Mouse (Mus musculus): ENCODE results near the gene Trim69.

The Trim69 gene

GRCm38 (mm10) chr2:122153681-122154365 is 6.7 kb upstream of the Trim69 start:
- no peak for DNase-seq

DNA sequence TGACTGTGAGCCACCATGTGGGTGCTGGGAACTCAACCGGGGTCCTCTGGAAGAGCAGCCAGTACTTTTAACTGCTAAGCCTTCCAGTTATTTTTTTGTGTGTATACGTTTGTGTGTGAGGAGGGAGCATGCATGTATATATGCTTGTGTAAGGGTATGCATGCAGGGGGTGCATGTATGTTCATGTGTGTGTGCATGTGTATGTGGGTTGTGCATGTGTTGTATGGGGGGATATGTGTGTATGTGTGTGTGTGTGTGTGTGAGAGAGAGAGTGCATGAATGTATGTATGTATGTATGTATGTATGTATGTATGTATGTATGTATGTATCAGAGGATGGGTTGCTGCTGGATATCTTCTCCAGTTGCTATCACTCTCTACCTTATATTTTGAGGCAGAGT is 6.0 kb upstream of the Trim69 start:
- no peak for DNase-seq

GRCm38 (mm10) chr2:122155292-122155691 is 5.2 kb upstream of the Trim69 start:
- DNase-seq = no peak

GRCm38 (mm10) chr2:122156051-122156700 is 4.3 kb upstream of the Trim69 start:
- DNase-seq = peak; percentile 38 to 40

GRCm38 (mm10) chr2:122157561-122157960 is 2.9 kb upstream of the Trim69 start:
- no peak for DNase-seq

DNA sequence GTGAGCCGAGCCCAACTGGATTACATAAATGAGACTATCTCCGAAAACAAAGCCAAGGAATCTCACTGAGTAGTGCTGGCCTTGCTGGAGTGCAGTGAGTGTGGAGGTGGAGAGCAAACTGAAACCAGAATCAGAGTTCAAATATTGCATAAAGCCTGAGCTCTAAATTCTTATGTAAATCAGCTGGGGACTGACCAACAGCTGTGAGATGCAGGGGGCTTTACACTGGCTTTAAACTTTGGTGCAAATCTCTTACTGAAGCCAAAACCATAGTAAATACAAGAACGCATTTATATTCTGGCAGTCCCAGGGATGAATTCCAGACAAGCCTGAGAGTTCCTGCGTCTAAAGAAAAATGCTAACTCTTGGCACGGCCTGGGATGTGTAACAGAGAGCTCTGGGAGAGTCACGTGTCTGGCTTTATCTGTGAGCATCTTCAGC is 2.1 kb upstream of the Trim69 start:
- peak in 1 of 2 experiments; percentile 33 for DNase-seq

DNA sequence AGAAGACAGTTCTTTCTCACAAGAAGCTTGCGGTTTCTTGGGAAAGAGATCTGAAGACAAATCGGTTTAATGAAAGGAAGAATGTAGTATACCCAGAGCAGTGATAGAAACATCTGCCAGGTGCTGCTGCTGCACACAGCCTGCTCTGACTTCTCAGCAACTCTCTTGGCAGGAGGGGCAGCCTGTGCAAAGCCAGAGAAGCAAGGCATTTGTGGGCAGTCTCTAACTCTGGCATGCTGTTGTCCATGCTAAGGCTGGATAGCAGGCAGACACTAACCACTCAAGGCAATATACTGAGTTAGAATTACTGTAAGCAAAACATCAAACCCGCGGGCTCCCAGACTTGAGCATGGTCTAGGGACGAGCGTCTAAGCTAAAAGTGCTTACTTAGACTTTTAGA is 833 bp upstream of the Trim69 start:
- no peak for DNase-seq

DNA sequence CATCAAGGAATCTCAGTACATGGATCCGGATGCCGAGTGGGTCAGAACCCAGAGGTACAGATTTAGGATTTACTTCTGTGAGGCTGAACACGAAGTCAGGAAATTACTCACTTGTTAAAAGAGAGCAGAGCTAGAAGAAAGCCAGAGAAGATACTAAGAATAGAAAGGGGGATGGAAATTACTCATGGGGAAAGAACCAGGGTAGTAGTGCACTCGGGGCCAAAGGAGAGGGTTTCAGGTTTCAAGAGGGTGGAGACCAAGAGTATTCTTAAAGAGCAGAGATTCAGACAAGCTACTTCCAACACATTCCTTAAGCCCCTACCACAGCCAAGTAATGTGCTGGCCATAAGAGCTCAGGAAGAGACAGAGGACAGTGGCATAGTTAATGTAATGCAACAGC is 1.0 kb downstream of the Trim69 start:
- DNase-seq = no peak

DNA sequence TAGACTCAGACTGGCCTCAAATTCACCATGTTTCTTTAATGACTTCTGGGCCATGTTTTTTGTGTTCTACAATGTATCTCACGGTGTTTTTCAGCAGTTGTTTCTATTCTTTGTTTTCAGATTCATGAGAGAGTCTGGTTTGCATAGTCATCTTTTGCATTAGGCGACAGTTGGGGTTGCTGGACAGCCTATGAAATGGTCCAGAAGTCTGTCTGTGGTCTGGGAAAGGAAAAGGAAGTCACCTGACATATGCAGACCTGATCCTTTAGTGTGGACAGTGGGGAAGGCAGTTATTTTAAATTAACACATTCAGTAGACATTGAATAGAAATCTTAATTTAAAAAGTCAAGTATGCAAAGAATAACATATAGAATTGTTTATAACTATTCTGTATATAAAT is 2.0 kb downstream of the Trim69 start:
- no peak for DNase-seq

DNA sequence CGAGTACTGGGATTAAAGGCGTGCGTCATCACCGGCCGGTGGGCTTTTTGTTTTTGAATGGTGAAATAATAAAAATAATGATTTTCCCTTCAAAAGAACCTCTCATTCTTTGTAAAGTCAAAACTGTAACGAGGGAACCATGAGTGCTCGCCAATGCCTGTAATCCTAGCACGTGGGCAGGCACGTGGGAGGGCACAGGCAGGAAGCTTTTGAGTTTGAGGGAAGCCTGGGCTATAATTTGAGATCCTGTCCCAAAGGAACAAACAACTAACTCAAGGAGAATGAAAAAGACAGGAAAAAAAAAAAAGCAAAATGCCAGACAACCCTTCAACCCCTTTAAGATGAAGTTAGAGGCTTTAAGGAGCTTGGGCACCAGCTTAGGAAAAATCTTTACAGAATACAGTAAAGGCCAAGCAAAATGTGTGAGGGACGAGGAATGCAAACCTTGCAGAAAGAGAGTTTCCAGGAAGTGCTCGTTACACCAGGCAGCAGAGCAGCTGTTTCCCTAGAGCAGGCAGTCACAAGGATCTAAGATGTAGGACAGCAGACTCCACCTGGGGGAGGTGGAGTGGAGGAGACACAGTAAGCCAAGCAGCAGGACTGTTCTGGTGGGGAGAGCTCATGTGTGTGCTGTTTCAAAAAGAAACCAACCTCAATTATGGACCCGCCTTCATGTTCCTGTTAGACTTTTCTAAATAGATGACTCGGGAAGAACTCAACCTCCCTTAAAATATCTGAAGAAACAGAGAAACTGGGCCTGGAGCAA is 3.1 kb downstream of the Trim69 start:
- DNase-seq = no peak

DNA sequence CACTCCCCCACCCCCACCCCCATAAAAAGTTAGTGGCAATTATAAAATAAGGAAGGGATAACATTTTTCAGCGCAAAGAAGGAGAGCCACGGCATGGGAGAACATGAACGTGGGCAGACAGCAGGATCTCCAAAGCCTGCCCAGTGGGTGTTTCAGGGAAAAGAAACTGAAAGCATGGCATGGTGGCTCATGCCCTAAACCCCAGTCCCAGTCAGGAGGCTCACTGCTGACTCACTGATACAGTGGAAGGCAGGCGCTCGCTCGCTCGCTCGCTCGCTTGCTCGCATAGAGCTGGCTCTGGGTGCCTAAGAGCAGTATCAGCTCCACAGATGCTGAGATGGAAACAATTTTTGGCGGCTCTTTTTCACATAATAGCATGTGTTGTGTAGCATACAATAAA is 3.8 kb downstream of the Trim69 start:
- DNase-seq = no peak

DNA sequence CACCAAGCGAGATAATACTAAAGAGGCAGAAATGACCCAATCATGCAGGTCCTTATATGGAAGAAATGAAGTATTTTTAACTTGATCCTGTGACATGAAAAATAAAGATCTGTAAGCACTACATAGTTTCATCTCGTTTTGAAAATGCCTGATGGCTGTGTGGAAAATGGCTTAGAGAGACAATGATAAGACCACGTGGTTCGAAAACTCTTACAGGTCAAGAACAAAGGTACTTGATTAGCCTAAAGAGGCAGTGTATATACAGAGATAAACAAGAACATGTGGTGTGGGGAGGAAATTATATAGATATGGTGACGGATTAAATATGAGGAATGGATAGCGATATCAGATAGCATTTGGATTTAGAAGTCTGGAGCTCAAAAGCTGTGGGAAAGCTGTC is 10.8 kb downstream of the Trim69 start:
- DNase-seq = no peak

- no peak for DNase-seq
These were observed 11.7 kb downstream of the Trim69 start for GRCm38 (mm10) chr2:122172188-122172587.

GRCm38 (mm10) chr2:122180051-122180822 is 19.7 kb downstream of the Trim69 start:
- DNase-seq = no peak

GRCm38 (mm10) chr2:122185086-122185485 is 24.6 kb downstream of the Trim69 start:
- no peak for DNase-seq

- no peak for DNase-seq
These were observed 25.6 kb downstream of the Trim69 start, which contains the start of the genes Patl2 and Terb2 for GRCm38 (mm10) chr2:122186106-122186505. Patl2 (minus strand) TSS chr2:122186189. Terb2 (plus strand) TSS chr2:122186272.

- DNase-seq = no peak
These were observed 26.3 kb downstream of the Trim69 start for GRCm38 (mm10) chr2:122186751-122187150.

DNA sequence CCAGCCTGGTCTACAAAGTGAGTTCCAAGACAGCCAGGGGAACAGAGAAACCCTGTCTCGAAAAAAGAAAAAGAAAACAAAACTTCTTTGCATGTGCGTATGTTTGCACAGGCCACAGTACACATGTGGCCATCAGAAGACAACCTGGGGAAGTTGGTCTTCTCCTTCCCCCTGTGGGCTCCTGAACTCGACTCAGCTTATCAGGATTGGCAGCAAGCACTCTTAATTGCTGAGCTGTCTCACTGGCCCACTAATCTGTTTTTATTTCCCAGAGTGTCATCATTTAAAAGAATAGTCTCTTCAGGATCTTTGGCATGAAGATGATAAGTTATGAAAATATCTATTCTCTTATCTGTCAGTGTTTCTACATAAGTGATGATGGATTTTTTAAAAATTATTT is 31.3 kb downstream of the Trim69 start:
- DNase-seq = no peak

DNA sequence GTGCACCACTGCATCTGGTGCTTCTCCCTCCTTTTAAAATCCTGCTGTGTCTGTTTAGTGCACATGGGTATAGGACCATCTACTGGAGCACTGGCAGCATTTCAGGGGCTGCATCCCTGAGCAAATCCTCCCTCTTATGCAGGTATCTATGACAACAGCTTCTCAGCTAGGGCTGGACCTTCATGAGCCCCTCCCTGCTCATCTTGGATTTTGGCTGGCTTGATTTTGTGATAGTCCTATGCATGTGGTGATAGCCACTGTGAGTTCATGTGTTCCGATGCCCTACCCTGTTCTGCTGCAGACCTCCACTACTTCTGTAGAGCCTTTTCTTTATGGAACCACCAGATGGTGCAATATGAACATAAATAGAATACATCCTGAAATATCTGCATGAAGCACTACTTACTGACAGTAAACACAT is 34.0 kb downstream of the Trim69 start:
- DNase-seq = no peak

- no peak for DNase-seq
These were observed 41.0 kb downstream of the Trim69 start for GRCm38 (mm10) chr2:122201501-122201900.

GRCm38 (mm10) chr2:122206440-122207107 is 46.1 kb downstream of the Trim69 start:
- DNase-seq = no peak

- no peak for DNase-seq
These were observed 50.2 kb downstream of the Trim69 start for GRCm38 (mm10) chr2:122210534-122211228.

Data from lung, adult 18-20 months (tissue).